Mouse (Mus musculus) macrophage (primary cell): ENCODE measurements around the gene Dhx34. TPM values are rescaled to one million over a fixed set of nuclear protein-coding genes. Genes with fewer than 3 reads are reported as not detected.

Experiments used
- H3K27ac ChIP-seq: fragments of 350-480 bp; formaldehyde crosslinking; 2 replicates; pipeline ENCODE4 v1.9.0; 2021
- H3K36me3 ChIP-seq: fragments of 350-480 bp; formaldehyde crosslinking; 2 replicates; pipeline ENCODE4 v1.9.0; 2021; ENCODE audit errors: inconsistent target
- H3K4me3 ChIP-seq: fragments of 350-480 bp; formaldehyde crosslinking; 2 replicates; pipeline ENCODE4 v1.9.0; 2021; ENCODE audit errors: inconsistent target
- H3K79me2 ChIP-seq: fragments of 350-480 bp; formaldehyde crosslinking; 2 replicates; pipeline ENCODE4 v1.9.0; 2021; ENCODE audit errors: inconsistent target
- WGBS: methylation state at CpG from one replicate; pipeline ENCODE4 v1.1.7; 2026; ENCODE audit warnings: inconsistent platforms; ENCODE audit not compliant: missing documents; 5-methylcytosine and 5-hydroxymethylcytosine counted together
- polyA plus RNA-seq: library from polyadenylated mRNA; stranded (reverse); fragments of 250-400 nt; gene quantifications from 3 replicates; pipeline ENCODE4 v1.2.4, GENCODE M21; 2018; ENCODE audit warnings: inconsistent platforms

The Dhx34 gene
- polyA plus RNA-seq, 1 experiment from 2014 or later = 11.6 TPM

GRCm38 (mm10) chr7:16172141-16172581 is 49.7 kb downstream of the Dhx34 start:
- Histone ChIP-seq H3K36me3 (no peaks in the 10 kb centered on the region), H3K79me2 (no peaks in the 10 kb centered on the region), H3K4me3 (no peak overlapping the region), H3K27ac (no peak overlapping the region)
- WGBS = 11% methylated on average over 1 of the region's 1 CpGs

DNA sequence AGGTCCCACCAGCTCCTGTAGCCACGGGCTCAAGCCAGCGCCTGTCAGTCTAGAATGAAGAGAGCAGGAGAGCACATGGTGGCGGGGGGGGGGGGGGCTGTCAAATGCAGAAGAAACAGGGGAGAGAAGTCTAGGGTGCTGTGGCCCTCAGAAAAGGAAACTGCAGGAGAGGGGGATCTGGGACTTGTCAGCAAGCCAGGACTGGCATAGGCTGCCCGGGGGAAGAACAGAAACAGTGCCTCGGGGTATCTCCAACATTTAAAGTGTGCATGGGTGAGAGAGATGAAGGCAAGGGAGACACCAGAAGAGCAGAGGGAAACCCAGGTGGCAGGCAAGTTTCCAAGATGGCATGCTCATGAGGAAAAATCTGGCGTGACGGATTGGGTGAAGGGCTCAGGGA is 59.8 kb downstream of the Dhx34 start:
- H3K27ac ChIP-seq = no peak overlapping the region
- 76% methylated on average over 7 of the region's 7 CpGs for WGBS
- no peak overlapping the region for H3K4me3 ChIP-seq
- H3K36me3 ChIP-seq = no peaks in the 10 kb centered on the region
- no peaks in the 10 kb centered on the region for H3K79me2 ChIP-seq

DNA sequence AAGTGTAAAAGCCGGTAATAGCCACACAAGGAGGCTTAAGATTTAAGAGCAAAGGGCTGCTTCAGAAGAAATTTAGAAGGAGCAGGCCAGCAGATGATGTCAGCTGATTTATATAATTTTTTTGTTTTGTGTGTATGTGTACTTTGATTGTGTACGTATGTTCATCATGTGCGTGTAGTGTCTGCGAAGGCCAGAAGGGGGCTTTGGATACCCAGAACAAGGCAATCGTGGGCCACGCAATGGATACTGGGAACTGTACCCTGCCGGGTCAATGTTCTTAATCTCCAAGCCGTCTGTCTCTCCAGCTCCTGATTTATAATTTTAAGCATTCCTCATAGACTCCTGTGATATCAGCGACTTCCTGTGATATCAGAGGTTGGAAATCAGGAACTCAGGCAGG is 60.5 kb downstream of the Dhx34 start:
- Histone ChIP-seq H3K36me3 (no peaks in the 10 kb centered on the region), H3K27ac (no peak overlapping the region), H3K4me3 (no peak overlapping the region), H3K79me2 (no peaks in the 10 kb centered on the region)
- WGBS = 91% methylated on average over 9 of the region's 9 CpGs

- H3K79me2 ChIP-seq = no peaks in the 10 kb centered on the region
- H3K27ac ChIP-seq = no peak overlapping the region
- no peaks in the 10 kb centered on the region for H3K36me3 ChIP-seq
- H3K4me3 ChIP-seq = no peak overlapping the region
- WGBS = 63% methylated on average over 3 of the region's 3 CpGs
These were observed 61.1 kb downstream of the Dhx34 start for GRCm38 (mm10) chr7:16160702-16161101.

- H3K36me3 ChIP-seq = no peaks in the 10 kb centered on the region
- no peak overlapping the region for H3K4me3 ChIP-seq
- H3K79me2 ChIP-seq = no peaks in the 10 kb centered on the region
- H3K27ac ChIP-seq = no peak overlapping the region
- WGBS = 17% methylated on average over 30 of the region's 39 CpGs
These were observed 63.1 kb downstream of the Dhx34 start for GRCm38 (mm10) chr7:16158735-16159134.

DNA sequence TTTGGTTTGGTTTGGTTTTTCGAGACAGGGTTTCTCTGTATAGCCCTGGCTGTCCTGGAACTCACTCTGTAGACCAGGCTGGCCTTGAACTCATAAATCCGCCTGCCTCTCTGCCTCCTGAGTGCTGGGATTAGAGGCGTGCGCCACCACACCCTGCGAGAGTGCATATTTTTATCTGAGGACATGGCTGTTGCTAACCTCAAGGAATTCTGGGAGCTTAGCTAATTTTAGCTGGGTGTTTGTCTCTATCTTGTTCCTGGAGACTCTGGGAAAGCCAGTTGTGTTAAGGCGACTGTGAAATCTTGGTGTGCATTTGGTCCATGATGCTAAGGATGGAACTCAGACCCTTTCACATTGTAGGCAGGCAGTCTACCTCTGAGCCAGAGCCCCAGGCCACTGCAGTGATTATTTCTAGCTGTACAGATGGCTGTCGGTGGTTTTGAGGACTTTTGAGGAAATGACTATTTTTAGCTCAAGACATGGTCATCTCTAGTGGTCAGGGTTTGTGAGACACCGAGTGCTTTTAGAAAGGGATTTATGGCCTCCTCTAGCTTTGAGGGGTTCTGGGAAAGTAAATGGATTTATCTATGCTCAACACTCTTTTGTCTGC is 65.6 kb downstream of the Dhx34 start:
- Histone ChIP-seq H3K36me3 (no peaks in the 10 kb centered on the region), H3K27ac (no peak overlapping the region), H3K79me2 (no peaks in the 10 kb centered on the region), H3K4me3 (no peak overlapping the region)
- 60% methylated on average over 8 of the region's 8 CpGs for WGBS

DNA sequence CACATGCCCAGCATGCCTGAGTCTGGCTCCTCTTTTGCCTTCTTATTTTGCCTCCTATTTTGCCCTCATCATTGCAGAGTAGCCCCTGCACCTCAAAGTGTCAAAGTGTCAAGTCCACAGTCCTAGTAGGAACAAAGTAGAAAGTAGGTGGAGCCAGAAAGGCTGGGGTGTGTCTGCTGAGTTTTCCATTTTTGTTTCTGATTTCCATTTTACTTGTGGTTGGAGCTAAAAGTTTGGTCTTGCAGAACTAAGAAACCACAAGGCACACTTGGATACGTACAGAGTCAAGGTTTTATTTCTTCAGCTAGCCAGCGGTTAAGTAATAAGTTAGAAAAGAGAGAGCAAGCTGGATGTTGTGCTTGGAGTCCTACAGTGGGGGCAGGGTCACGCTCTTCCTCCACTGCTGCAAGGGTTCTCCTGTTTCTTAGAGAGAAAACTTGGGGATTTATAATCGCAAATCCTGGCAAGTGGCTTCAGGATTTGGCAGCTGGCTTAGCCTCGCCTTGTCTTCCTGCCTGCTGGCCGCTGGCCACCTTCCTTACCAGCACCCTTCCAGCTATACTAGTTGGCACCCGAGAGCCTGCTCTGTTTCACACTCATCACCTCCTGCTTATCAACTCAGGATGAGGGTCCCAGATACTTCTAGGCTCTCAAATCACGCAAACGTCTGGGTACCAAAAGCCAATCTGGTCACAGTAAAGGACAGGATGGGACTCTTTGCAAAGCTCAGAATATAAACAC is 66.5 kb downstream of the Dhx34 start:
- Histone ChIP-seq H3K36me3 (no peaks in the 10 kb centered on the region), H3K4me3 (no peak overlapping the region), H3K27ac (no peak overlapping the region), H3K79me2 (no peaks in the 10 kb centered on the region)
- WGBS = 65% methylated on average over 9 of the region's 9 CpGs

DNA sequence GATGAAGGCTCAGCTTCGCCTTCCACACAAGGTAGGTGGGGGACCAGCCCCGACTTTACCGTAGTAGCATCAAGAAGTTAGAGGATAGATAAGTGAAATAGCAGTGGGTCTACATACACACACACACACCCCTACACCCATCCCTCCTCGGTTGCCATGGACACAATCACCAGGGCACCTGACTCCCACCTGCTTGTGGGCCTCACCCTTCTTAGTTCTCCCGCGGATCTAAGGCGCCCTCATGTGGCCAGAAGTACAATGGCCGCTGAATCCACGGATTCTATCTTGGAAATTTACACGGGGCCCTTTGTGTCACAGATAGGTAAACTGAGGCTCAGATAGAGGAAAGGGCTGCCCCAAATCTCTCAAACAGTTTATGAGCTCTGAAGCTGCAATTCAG is 68.3 kb downstream of the Dhx34 start:
- Histone ChIP-seq H3K4me3 (no peak overlapping the region), H3K79me2 (no peaks in the 10 kb centered on the region), H3K27ac (no peak overlapping the region), H3K36me3 (no peaks in the 10 kb centered on the region)
- WGBS = 27% methylated on average over 10 of the region's 10 CpGs

GRCm38 (mm10) chr7:16150191-16151145 is 71.4 kb downstream of the Dhx34 start:
- Histone ChIP-seq H3K36me3 (no peaks in the 10 kb centered on the region), H3K4me3 (no peak overlapping the region)
- WGBS = 74% methylated on average over 9 of the region's 9 CpGs

DNA sequence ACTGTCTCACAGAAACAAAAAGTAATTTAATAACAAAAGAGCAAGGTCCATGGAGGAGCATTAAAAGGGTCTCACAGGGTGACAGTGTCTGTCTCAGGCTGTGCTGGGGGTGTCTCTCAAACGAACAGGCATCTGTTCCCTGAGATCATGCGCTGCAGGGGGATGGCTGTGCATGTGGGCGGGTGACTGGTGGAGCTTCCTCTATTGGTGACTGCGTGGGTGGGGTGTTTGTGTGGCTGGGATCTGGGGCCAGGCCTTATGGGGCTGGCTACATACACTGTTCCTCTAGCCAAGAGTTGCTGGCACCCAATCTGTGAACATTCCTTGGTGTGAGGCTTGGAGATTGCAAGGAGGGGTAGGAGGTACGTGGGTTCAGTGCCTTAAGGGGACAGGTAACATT is 72.6 kb downstream of the Dhx34 start:
- Histone ChIP-seq H3K79me2 (no peaks in the 10 kb centered on the region), H3K36me3 (no peaks in the 10 kb centered on the region), H3K4me3 (no peak overlapping the region), H3K27ac (no peak overlapping the region)
- WGBS = 38% methylated on average over 5 of the region's 5 CpGs

More at GRCm38 (mm10) chr7:16150191-16151145, 71.4 kb downstream of the Dhx34 start:
- no peak overlapping the region for H3K27ac ChIP-seq
- no peaks in the 10 kb centered on the region for H3K79me2 ChIP-seq

GRCm38 (mm10) chr7:16147643-16148042 is 74.2 kb downstream of the Dhx34 start:
- H3K4me3 ChIP-seq = no peak overlapping the region
- WGBS = 14% methylated on average over 15 of the region's 15 CpGs
- no peaks in the 10 kb centered on the region for H3K36me3 ChIP-seq

More at GRCm38 (mm10) chr7:16147643-16148042, 74.2 kb downstream of the Dhx34 start:
- no peak overlapping the region for H3K27ac ChIP-seq
- no peaks in the 10 kb centered on the region for H3K79me2 ChIP-seq

Other genes with a start within 250 kb of the Dhx34 start
- gene Bicra, start 174.1 kb downstream of the Dhx34 start, polyA plus RNA-seq = 4.9 to 8.7 TPM (median 8.4 TPM) in 3 replicates
- not detected in 3 replicates for gene Zfp541, start 160.2 kb downstream of the Dhx34 start, polyA plus RNA-seq
- gene Napa, start 123.6 kb downstream of the Dhx34 start, polyA plus RNA-seq = 85.4 to 112 TPM (median 98.6 TPM) in 3 replicates
- gene Kptn, start 102.1 kb downstream of the Dhx34 start, polyA plus RNA-seq = 3.3 to 6.8 TPM (median 5.9 TPM) in 3 replicates
- gene Slc8a2, start 92.2 kb downstream of the Dhx34 start, polyA plus RNA-seq = not detected in 3 replicates
- 10.2 to 15.0 TPM (median 11.2 TPM) in 3 replicates for gene Meis3, start 46.9 kb downstream of the Dhx34 start, polyA plus RNA-seq
- 5.3 to 5.8 TPM (median 5.7 TPM) in 3 replicates for gene C5ar2, start 22.1 kb upstream of the Dhx34 start, polyA plus RNA-seq
- 254 to 928 TPM (median 285 TPM) in 3 replicates for gene C5ar1, start 37.5 kb upstream of the Dhx34 start, polyA plus RNA-seq
- gene Inafm1, start 51.6 kb upstream of the Dhx34 start, polyA plus RNA-seq = 1.9 to 10.1 TPM (median 7.4 TPM) in 3 replicates
- gene Ccdc9, start 64.8 kb upstream of the Dhx34 start, polyA plus RNA-seq = 99.0 to 183 TPM (median 120 TPM) in 3 replicates
- 5.0 to 24.1 TPM (median 6.4 TPM) in 3 replicates for gene Bbc3, start 86.4 kb upstream of the Dhx34 start, polyA plus RNA-seq
- gene Sae1, start 165.8 kb upstream of the Dhx34 start, polyA plus RNA-seq = 50.0 to 88.6 TPM (median 68.1 TPM) in 3 replicates
- gene Zc3h4, start 178.9 kb upstream of the Dhx34 start, polyA plus RNA-seq = 23.8 to 26.3 TPM (median 25.4 TPM) in 3 replicates
- 9.5 to 50.4 TPM (median 41.7 TPM) in 3 replicates for gene Tmem160, start 230.7 kb upstream of the Dhx34 start, polyA plus RNA-seq